Mouse (Mus musculus) midbrain, postnatal 0 days (tissue): ENCODE measurements around the gene Usp9x. TPM values are rescaled to one million over a fixed set of nuclear protein-coding genes. Genes with fewer than 3 reads are reported as not detected.

Experiments used
- ATAC-seq: fragments of 200-750 bp; cut with Nextera tagmentation; 2 replicates; pipeline ENCODE4 v1.8.0; 2017; ENCODE audit warnings: moderate number of reproducible peaks, mild to moderate bottlenecking, moderate TSS enrichment, moderate library complexity; ENCODE audit not compliant: low FRiP score
- DNase-seq: peaks from one replicate; pipeline ENCODE4 v3.0.0-alpha.2; 2015; ENCODE audit warnings: low spot score
- H3K27ac ChIP-seq: fragments of 300-500 bp; sonication (generic); 2 replicates; pipeline ENCODE4 v1.5.1; 2014; ENCODE audit warnings: low read depth, mild to moderate bottlenecking, low read length, mixed read lengths
- H3K27me3 ChIP-seq: fragments of 300-500 bp; sonication (generic); 2 replicates; pipeline ENCODE4 v1.6.1; 2014; ENCODE audit warnings: low read length, control low read depth, mixed read lengths; ENCODE audit not compliant: insufficient read depth
- H3K36me3 ChIP-seq: fragments of 300-500 bp; sonication (generic); 2 replicates; pipeline ENCODE4 v1.6.1; 2014; ENCODE audit warnings: low read length, control low read depth, mixed read lengths; ENCODE audit not compliant: insufficient read depth
- H3K4me1 ChIP-seq: fragments of 300-500 bp; sonication (generic); 2 replicates; pipeline ENCODE4 v1.6.1; 2014; ENCODE audit warnings: mild to moderate bottlenecking, control low read depth, antibody characterized with exemption, low read length, mixed read lengths; ENCODE audit not compliant: insufficient read depth
- H3K4me2 ChIP-seq: fragments of 300-500 bp; sonication (generic); 2 replicates; pipeline ENCODE4 v1.6.1; 2014; ENCODE audit warnings: low read depth, mild to moderate bottlenecking, low read length, mixed read lengths; ENCODE audit not compliant: poor library complexity, severe bottlenecking
- H3K4me3 ChIP-seq: fragments of 300-500 bp; sonication (generic); 2 replicates; pipeline ENCODE4 v1.5.1; 2014; ENCODE audit warnings: low read depth, mild to moderate bottlenecking, low read length, moderate library complexity
- H3K9ac ChIP-seq: fragments of 300-500 bp; sonication (generic); replicated peaks from 2 replicates; pipeline ENCODE4 v1.6.1; 2014; ENCODE audit warnings: mild to moderate bottlenecking, low read length, moderate library complexity, mixed read lengths; ENCODE audit not compliant: poor library complexity, severe bottlenecking
- H3K9me3 ChIP-seq: fragments of 300-500 bp; sonication (generic); 2 replicates; pipeline ENCODE4 v1.6.1; 2016; ENCODE audit warnings: low read length, control low read depth
- CTCF ChIP-seq: IDR thresholded peaks from 2 replicates; pipeline ENCODE4 v1.5.1; 2016; ENCODE audit warnings: antibody characterized with exemption, mild to moderate bottlenecking
- WGBS: fragments of 180-500 bp; shearing (Covaris S2); extraction: QIAGEN DNeasy Blood & Tissue Kit; methylation state at CpG from one replicate; pipeline ENCODE4 v1.1.7; 2014; 5-methylcytosine and 5-hydroxymethylcytosine counted together
- polyA plus RNA-seq: library from polyadenylated mRNA; unstranded; fragments of >200 nt; fragmentation: Nextera tagmentation; extraction: Ambion mirVana; gene quantifications from 2 replicates; pipeline ENCODE4 v1.2.1, GENCODE M21; 2015
- total RNA-seq: library from RNA; depleted of rRNA; stranded (reverse); fragments of >200 nt; gene quantifications from 2 replicates; pipeline ENCODE4 v1.2.3, GENCODE M21; 2014; rRNA removed

The Usp9x gene
- total RNA-seq: 289 and 395 TPM in 2 replicates
- 22.6 and 28.4 TPM in 2 replicates for polyA plus RNA-seq

DNA sequence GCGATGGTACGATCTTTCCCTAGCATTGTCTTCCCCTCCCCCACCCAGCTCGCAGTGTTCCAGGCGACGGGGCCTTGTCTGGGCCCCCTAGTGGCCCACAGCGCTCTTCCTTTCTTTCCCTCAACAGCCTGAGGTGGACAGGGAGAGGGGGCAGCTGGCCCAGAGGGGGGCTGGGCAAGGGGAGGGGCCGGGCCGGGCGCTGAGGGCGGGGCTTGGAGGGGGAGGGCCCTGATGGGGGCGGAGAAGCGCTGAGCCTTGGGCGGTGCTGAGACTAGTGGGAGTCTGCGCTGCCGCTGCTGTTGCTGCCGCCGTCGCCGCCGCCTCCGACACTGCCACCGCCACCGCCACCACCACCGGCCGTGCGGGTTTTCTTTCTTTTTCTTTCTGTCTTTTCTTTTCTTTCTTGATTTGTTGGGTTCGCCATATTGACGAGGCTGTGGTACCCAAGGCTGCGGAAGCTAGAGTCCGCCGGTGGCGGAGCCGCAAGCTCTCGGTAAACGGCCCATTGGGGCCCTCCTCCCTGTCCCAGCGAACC lies at the start of gene Usp9x:
Usp9x (plus strand) TSS at position 258 of the 535 bp plus-strand sequence.
- Histone ChIP-seq H3K27me3 (no peaks in the 10 kb centered on the region), H3K4me3 (peak within 1 kb of the TSS; percentile 65), H3K27ac (peak within 1 kb of the TSS; percentile 95), H3K9ac (peak within 1 kb of the TSS; percentile 81), H3K36me3 (no peaks in the 10 kb centered on the region), H3K4me1 (no peaks in the 10 kb centered on the region), H3K4me2 (peak within 1 kb of the TSS; percentile 38), H3K9me3 (no peaks in the 10 kb centered on the region)
- TF ChIP-seq CTCF: peak; percentile 74
- ATAC-seq: peak; percentile 90
- no peak for DNase-seq
- WGBS: 14% methylated on average over 8 of the region's 36 CpGs

DNA sequence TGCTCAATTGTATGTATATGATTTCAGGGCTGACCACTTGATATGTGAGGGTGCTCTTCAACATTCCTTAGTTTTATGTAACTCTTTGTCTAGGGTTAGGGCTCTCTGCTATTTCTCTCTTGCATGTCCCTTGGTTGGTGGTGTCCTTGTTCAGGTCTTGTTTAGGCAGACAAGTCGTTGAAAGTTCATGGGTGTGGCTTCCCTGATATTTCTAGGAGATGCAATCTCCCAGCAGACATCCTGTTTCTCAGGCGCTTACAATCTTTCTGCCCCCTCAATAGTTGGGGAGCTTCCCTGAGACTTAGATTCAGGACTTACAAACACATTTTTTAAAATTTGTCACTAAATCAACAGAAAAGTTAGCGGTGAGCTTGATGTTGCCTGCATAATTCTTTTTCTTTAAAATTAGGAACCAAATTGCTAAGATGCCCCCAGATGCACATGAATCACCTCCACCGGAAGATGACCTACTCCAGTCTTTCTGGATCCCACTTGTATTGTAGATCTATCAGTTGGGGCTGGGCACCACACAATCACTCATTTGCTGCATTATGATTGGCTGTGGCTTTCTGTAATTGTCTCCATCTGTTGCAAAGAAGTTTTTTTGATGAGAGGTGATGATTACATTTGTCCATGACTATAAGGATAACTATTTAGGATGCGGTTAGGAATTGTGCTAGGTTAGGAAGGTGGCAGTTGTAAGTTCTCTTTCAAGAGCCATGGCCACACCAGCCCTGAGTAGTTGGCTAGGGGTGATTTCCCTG lies 48.6 kb upstream of the Usp9x start:
- no peak for TF ChIP-seq CTCF
- Histone ChIP-seq H3K9ac (no peak overlapping the region), H3K4me3 (no peak overlapping the region), H3K27ac (no peak overlapping the region), H3K4me2 (no peak overlapping the region), H3K4me1 (no peaks in the 10 kb centered on the region), H3K36me3 (no peaks in the 10 kb centered on the region), H3K9me3 (no peaks in the 10 kb centered on the region), H3K27me3 (no peaks in the 10 kb centered on the region)
- DNase-seq (no peak), ATAC-seq (no peak)
- WGBS: 79% methylated on average over 5 of the region's 5 CpGs

DNA sequence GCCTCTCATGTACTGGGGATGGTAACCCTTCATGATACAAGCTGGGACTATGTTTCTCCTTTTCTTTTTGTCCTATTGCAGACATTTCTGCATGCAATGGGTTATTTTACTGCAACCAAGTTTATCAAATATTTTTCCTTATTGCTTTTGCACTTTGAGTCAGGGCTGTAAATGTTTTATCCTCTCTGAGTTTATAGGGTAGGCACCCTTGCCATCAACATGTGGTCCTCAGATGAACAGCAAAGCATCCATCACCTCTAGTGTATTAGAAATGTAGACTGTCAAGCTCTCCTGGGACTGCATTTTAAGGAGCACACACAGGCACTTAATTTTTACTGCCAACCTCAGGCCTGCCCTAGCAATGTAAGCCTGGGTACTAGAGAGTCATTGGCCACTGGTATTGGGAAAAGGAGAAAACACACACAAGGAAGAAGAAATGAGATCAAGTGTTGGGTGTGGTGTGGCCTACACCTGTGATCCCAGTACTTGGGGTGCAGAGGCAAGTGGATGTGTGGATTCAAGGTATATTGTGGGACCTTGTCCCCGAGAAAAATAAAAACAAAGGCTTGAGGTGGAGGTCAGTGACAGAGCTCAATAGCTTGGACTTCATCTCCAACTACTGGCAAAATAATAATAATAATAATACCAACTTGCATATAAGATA lies 46.6 kb upstream of the Usp9x start:
- Histone ChIP-seq H3K4me1 (no peaks in the 10 kb centered on the region), H3K4me2 (no peak overlapping the region), H3K9ac (no peak overlapping the region), H3K27ac (no peak overlapping the region), H3K4me3 (no peak overlapping the region), H3K36me3 (no peaks in the 10 kb centered on the region), H3K27me3 (no peaks in the 10 kb centered on the region), H3K9me3 (no peaks in the 10 kb centered on the region)
- no peak for ATAC-seq
- WGBS: 91% methylated on average over 1 of the region's 1 CpGs
- TF ChIP-seq CTCF: no peak
- no peak for DNase-seq

DNA sequence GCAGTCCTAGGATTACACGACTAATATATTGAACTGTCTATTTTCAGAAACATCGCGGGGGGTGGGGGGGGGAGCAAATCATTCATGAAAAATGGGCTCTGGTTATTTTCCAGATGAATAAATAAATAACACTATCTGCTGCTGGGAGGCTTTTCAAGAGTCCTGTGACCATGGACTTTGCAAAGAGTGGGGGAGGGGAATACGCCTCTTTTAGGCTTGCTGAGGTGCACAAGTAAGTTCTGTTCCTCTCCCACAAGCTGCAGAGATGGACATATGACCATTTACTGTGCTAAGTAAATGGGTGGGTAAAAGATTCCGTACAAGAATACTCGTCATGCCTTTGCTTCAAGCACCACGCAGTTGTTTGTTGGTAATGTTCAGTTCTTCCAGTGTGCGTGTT lies 46.0 kb upstream of the Usp9x start:
- Histone ChIP-seq H3K9me3 (no peaks in the 10 kb centered on the region), H3K4me3 (no peak overlapping the region), H3K27ac (no peak overlapping the region), H3K4me2 (no peak overlapping the region), H3K9ac (no peak overlapping the region), H3K36me3 (no peaks in the 10 kb centered on the region), H3K27me3 (no peaks in the 10 kb centered on the region), H3K4me1 (no peaks in the 10 kb centered on the region)
- 82% methylated on average over 8 of the region's 8 CpGs for WGBS
- TF ChIP-seq CTCF: no peak
- DNase-seq (no peak), ATAC-seq (no peak)

GRCm38 (mm10) chrX:13028156-13028555 lies 43.1 kb upstream of the Usp9x start:
- DNase-seq: no peak
- no peaks in the 10 kb centered on the region for H3K27me3 ChIP-seq
- no peak for ATAC-seq
- H3K4me1 ChIP-seq: no peaks in the 10 kb centered on the region
- H3K27ac ChIP-seq: no peak overlapping the region
- no peaks in the 10 kb centered on the region for H3K9me3 ChIP-seq
- no peak overlapping the region for H3K4me3 ChIP-seq
- H3K9ac ChIP-seq: no peak overlapping the region
- H3K36me3 ChIP-seq: no peaks in the 10 kb centered on the region
- TF ChIP-seq CTCF: no peak
- WGBS: 88% methylated on average over 4 of the region's 4 CpGs
- H3K4me2 ChIP-seq: no peak overlapping the region

DNA sequence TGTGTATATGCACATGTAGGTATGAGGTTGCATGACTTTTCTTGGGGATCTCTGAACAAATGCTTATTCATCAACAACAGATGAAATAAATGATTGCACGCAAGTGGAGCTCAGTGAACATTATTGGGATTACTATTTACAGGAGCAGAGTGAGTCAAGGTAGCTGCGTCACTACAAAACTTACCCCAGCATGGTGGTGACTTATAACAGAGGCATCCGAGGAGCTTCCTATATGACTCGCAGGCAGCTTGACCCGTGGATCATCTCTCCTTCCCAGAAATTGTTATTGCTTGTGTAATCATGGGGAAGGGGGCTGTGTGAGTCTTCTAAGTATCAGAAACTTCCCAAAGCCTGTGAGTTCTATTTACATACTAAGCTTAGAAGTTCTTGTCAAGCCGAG lies 41.3 kb upstream of the Usp9x start:
- ATAC-seq: no peak
- Histone ChIP-seq H3K4me2 (no peak overlapping the region), H3K27me3 (no peaks in the 10 kb centered on the region), H3K27ac (no peak overlapping the region), H3K36me3 (no peaks in the 10 kb centered on the region), H3K9ac (no peak overlapping the region), H3K4me3 (no peak overlapping the region), H3K9me3 (no peaks in the 10 kb centered on the region), H3K4me1 (no peaks in the 10 kb centered on the region)
- WGBS: 98% methylated on average over 6 of the region's 6 CpGs
- DNase-seq: no peak
- TF ChIP-seq CTCF: no peak
